ENCODE assay signal across 18 mouse cellular contexts in genomic region chr11:24246314-24246713, GRCm38 (mm10).
"Had no signal": no experiment of that assay in that cellular context is flagged by ENCODE, and none has a peak within 500 bp of the region (broad histone marks: within the 10 kb centered on the region; RNA-seq: fewer than 3 reads in every experiment).

No protein-coding gene starts in this region.

- DNase-seq: lung, adult 18-20 months; lung, embryonic 14.5 days; lung, postnatal 10 days; lung, postnatal 4 days; midbrain, embryonic 14.5 days; right cerebral cortex, adult 18-20 months; right cerebral cortex, postnatal 25 days; right cerebral cortex, postnatal 4 days; spleen, adult 18-20 months; thymus, adult 18-20 months; thymus, postnatal 14 days; thymus, postnatal 36 days had no signal

- H3K9me3 ChIP-seq: midbrain, embryonic 10.5 days; midbrain, embryonic 12.5 days; neural tube, embryonic 13.5 days; neural tube, embryonic 15.5 days had no signal

- H3K36me3 ChIP-seq: midbrain, embryonic 10.5 days; midbrain, embryonic 12.5 days; neural tube, embryonic 13.5 days; neural tube, embryonic 15.5 days had no signal

- H3K4me3 ChIP-seq: midbrain, embryonic 10.5 days; midbrain, embryonic 12.5 days; myocyte; neural tube, embryonic 13.5 days; neural tube, embryonic 15.5 days had no signal

- H3K27ac ChIP-seq: liver, embryonic 14.5 days; midbrain, embryonic 10.5 days; midbrain, embryonic 12.5 days; neural tube, embryonic 13.5 days; neural tube, embryonic 15.5 days had no signal

- H3K4me1 ChIP-seq: neural tube, embryonic 13.5 days had no signal

- H3K27me3 ChIP-seq: midbrain, embryonic 12.5 days; neural tube, embryonic 13.5 days; neural tube, embryonic 15.5 days had no signal
